Mouse (Mus musculus) embryonic facial prominence, embryonic 13.5 days (tissue): ENCODE results near the gene Klhl29. TPM values are rescaled to one million over a fixed set of nuclear protein-coding genes. Genes with fewer than 3 reads are reported as not detected.
A peak's percentile ranks its signal among the peaks of the same experiment; 100 is the strongest.

Experiments
- ATAC-seq: fragments of 200-750 bp; cut with Nextera tagmentation; 2 replicates; pipeline ENCODE4 v1.8.0; 2017; ENCODE audit warnings: low read depth; ENCODE audit not compliant: insufficient number of reproducible peaks, insufficient read depth, low FRiP score, low TSS enrichment
- H3K27ac ChIP-seq: fragments of 300-500 bp; sonication (generic); 2 replicates; pipeline ENCODE4 v1.5.1; 2015; ENCODE audit warnings: moderate library complexity, mild to moderate bottlenecking, inconsistent platforms
- H3K27me3 ChIP-seq: fragments of 300-500 bp; sonication (generic); 2 replicates; pipeline ENCODE4 v1.6.1; 2015; ENCODE audit warnings: mild to moderate bottlenecking, inconsistent platforms
- H3K36me3 ChIP-seq: fragments of 300-500 bp; sonication (generic); 2 replicates; pipeline ENCODE4 v1.6.1; 2015; ENCODE audit warnings: mild to moderate bottlenecking, inconsistent platforms
- H3K4me1 ChIP-seq: fragments of 300-500 bp; sonication (generic); 2 replicates; pipeline ENCODE4 v1.6.1; 2015; ENCODE audit warnings: inconsistent platforms
- H3K4me2 ChIP-seq: fragments of 300-500 bp; sonication (generic); 2 replicates; pipeline ENCODE4 v1.6.1; 2015; ENCODE audit warnings: moderate library complexity, mild to moderate bottlenecking, inconsistent platforms
- H3K4me3 ChIP-seq: fragments of 300-500 bp; sonication (generic); 2 replicates; pipeline ENCODE4 v1.5.1; 2015; ENCODE audit warnings: mild to moderate bottlenecking, inconsistent platforms
- H3K9ac ChIP-seq: fragments of 300-500 bp; sonication (generic); 2 replicates; pipeline ENCODE4 v1.6.1; 2015; ENCODE audit warnings: mild to moderate bottlenecking, inconsistent platforms
- H3K9me3 ChIP-seq: fragments of 300-500 bp; sonication (generic); 2 replicates; pipeline ENCODE4 v1.6.1; 2016; ENCODE audit warnings: inconsistent platforms
- WGBS: fragments of 180-500 bp; shearing (Covaris S2); methylation state at CpG from one replicate; pipeline ENCODE4 v1.1.7; 2015; ENCODE audit warnings: mixed read lengths; 5-methylcytosine and 5-hydroxymethylcytosine counted together
- polyA plus RNA-seq: library from polyadenylated mRNA; unstranded; fragments of >200 nt; fragmentation: Nextera tagmentation; extraction: Ambion mirVana; gene quantifications from 2 replicates; pipeline ENCODE4 v1.2.1, GENCODE M21; 2015

The Klhl29 gene
- polyA plus RNA-seq, 1 experiment from 2014 or later = 2.0 TPM

DNA sequence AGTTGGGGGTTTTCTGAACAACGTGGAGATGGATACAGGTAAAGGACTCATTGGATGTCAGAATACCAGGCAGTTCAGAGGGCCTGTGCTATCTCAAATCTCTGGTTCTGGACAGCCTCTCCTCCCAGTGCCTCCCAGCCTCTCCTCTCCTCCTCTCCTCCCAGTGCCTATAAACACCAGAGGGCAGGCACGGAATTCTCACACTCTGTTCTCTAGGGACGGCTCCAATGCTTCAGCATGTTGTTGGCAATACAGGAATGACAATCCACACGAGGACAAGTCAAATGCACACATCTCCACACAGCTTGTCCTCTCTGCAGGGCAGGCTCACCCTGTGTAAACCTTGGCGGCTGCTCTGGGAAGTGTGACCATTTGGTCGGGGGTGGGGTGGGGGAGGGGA lies 128.0 kb downstream of the Klhl29 start:
- H3K4me3 ChIP-seq = no peak overlapping the region
- 53% methylated on average over 6 of the region's 6 CpGs for WGBS
- no peak overlapping the region for H3K9ac ChIP-seq
- H3K27me3 ChIP-seq = no peaks in the 10 kb centered on the region
- no peak overlapping the region for H3K27ac ChIP-seq
- H3K36me3 ChIP-seq = no peaks in the 10 kb centered on the region
- no peak for ATAC-seq
- H3K4me1 ChIP-seq = peaks cover 37% of the 10 kb centered on the region
- H3K4me2 ChIP-seq = no peak overlapping the region
- no peaks in the 10 kb centered on the region for H3K9me3 ChIP-seq

DNA sequence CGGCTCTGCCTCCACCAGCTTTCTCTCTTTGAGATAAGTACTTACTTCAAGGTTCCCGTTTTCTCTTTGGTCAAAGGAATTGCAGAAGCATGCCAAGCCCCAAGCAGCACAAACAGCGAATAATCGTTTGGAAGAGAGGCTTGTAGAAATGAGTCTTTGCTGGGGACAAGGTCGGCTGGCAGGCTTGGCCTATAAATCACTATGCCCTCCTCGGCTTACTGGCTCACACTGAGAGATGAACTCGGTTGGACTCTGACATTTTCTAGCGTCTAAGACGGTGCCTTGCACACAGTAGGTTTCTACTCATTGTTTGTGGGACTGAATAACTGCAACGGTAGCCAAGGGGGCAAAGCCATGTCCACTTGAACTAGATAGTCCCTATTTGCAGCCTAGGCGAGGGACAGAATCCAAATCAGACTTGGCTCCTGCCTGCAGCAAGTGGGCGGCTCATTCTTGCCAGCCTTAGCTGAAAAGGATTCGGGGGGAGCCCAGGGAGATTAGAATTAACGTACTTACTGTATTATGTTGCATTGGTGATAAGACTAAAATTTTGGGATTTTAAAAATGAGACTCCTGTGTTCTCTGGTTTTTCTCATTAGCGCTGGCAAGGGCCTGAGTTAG lies 128.7 kb downstream of the Klhl29 start:
- ATAC-seq = no peak
- Histone ChIP-seq H3K4me1 (peaks cover 37% of the 10 kb centered on the region), H3K27me3 (no peaks in the 10 kb centered on the region), H3K9me3 (no peaks in the 10 kb centered on the region), H3K27ac (no peak overlapping the region), H3K4me2 (no peak overlapping the region), H3K9ac (no peak overlapping the region), H3K36me3 (no peaks in the 10 kb centered on the region), H3K4me3 (no peak overlapping the region)
- WGBS = 80% methylated on average over 15 of the region's 15 CpGs

DNA sequence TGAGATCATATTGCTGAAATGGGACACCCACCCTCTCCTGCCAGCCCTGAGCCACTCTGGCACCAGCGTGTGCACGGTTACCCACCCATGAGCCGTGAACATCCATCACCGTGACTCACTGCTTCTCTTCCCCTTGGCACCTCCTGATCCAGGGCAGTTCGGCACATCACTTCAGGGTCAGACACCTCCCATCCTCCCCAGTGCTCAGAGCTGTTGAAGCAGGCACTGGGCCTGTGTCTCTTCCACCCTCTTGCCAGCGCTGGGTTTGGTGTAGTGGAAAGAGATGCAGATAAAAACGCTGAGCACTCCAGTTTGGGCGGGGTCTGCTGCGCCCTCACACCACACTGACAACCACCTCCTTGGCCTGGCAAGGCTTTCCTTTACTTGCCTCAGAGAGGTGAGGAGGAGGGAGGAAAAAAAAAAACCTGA lies 129.3 kb downstream of the Klhl29 start:
- Histone ChIP-seq H3K4me2 (no peak overlapping the region), H3K36me3 (no peaks in the 10 kb centered on the region), H3K9me3 (no peaks in the 10 kb centered on the region), H3K27me3 (no peaks in the 10 kb centered on the region), H3K4me1 (peaks cover 37% of the 10 kb centered on the region), H3K27ac (no peak overlapping the region), H3K9ac (no peak overlapping the region), H3K4me3 (no peak overlapping the region)
- no peak for ATAC-seq
- 76% methylated on average over 9 of the region's 9 CpGs for WGBS

DNA sequence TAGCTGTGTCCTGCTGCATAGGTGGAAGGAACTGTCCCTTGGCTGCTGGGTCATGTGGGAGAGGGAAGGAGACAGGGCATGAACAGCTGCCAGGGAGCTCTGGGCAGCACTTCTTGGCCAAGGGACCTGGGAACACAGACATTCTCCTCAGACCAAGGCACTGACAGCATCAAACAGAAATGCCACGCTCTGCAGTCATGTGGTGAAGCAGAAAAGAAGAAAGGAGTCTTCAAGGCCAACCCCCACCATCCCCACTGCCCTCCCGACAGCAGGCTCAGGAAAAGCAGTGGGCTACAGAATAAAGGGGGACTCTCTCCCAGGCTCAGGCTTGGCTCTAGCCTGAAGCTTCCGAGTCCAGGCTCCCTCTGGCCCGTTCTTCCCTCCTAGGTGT lies 130.3 kb downstream of the Klhl29 start:
- Histone ChIP-seq H3K27me3 (no peaks in the 10 kb centered on the region), H3K9ac (no peak overlapping the region), H3K4me3 (no peak overlapping the region), H3K27ac (no peak overlapping the region), H3K4me1 (peaks cover 43% of the 10 kb centered on the region), H3K4me2 (no peak overlapping the region), H3K36me3 (no peaks in the 10 kb centered on the region), H3K9me3 (no peaks in the 10 kb centered on the region)
- WGBS = 53% methylated on average over 4 of the region's 4 CpGs
- ATAC-seq = no peak

DNA sequence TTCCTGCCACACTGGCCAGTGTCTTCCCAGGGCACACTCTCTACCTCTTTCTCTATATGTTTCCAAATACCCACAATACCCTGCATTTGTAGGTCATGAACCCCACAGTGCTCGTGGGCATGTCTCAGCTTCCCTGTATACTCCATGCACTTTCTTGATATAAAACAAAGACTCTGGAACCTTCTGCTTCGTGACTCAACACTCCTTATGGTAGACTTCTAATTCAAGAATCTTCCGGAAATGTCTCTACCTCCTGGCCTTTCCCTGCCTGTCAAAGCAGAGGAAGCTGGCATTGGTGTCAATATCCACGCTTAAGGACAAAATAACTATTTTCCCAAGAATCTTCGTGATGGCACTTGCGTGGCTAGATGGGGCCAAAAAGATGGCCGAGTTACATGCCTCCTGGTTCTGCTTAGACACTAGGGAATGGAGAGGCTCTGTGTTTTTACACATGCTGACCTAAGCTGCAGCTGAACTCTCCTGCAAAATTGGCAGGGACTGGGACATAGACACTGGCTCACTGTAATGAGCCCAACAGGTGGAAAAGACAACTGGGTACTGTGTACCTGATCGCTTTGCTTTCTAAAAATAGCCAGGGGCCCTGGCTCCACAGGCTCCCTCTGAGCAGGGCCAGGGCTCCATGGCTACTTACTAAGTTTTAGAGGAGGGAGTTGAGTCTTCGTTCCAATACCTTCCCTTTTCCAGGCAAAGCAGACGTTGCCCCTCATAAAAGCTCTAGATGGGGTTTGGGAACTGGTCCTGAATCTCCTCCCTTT lies 130.9 kb downstream of the Klhl29 start:
- no peaks in the 10 kb centered on the region for H3K27me3 ChIP-seq
- H3K4me3 ChIP-seq = no peak overlapping the region
- 88% methylated on average over 10 of the region's 10 CpGs for WGBS
- no peaks in the 10 kb centered on the region for H3K9me3 ChIP-seq
- H3K36me3 ChIP-seq = no peaks in the 10 kb centered on the region
- H3K4me2 ChIP-seq = no peak overlapping the region
- no peak overlapping the region for H3K9ac ChIP-seq
- no peak overlapping the region for H3K27ac ChIP-seq
- peaks cover 43% of the 10 kb centered on the region for H3K4me1 ChIP-seq
- no peak for ATAC-seq

DNA sequence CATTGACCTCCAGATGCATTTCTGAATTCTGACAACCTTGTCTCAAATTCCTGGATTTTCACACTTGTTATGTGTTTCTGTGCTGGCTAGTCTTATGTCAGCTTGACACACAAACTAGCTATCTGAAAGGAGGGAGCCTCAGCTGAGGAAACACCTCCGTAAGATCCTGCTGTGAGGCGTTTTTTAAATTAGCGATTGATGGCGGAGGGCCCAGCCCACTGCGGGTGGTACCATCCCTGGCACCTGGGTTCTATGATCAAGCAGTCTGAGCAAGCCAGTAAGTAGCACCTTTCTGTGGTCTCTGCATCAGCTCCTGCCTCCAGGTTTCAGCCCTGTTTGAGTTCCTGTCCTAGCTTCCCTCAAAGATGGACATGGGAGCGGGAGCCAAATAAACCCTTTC lies 131.6 kb downstream of the Klhl29 start:
- no peaks in the 10 kb centered on the region for H3K9me3 ChIP-seq
- H3K9ac ChIP-seq = no peak overlapping the region
- H3K4me2 ChIP-seq = no peak overlapping the region
- no peaks in the 10 kb centered on the region for H3K27me3 ChIP-seq
- no peaks in the 10 kb centered on the region for H3K36me3 ChIP-seq
- ATAC-seq = no peak
- H3K4me1 ChIP-seq = peaks cover 45% of the 10 kb centered on the region
- no peak overlapping the region for H3K4me3 ChIP-seq
- WGBS = 68% methylated on average over 6 of the region's 6 CpGs
- no peak overlapping the region for H3K27ac ChIP-seq

DNA sequence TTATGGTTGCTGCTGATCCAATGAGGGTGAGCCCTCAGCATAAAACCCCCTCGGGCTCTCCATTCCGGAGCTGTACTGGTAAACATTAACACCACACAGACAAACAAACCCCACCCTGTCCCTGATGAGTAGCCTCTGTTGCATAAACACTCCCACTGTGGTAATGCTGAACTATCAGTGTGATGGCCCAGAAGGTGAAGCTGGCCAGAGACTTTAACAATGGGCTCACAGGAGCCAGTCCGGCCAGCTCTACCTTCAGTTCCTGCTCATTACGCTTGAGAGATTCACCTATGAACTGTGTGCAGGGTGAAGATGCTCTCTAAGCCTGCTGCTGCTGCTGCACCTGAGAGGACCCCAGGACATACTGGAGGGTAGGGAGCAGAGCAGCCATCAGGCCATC lies 132.0 kb downstream of the Klhl29 start:
- 66% methylated on average over 4 of the region's 4 CpGs for WGBS
- no peak overlapping the region for H3K4me2 ChIP-seq
- H3K4me3 ChIP-seq = no peak overlapping the region
- H3K4me1 ChIP-seq = peaks cover 49% of the 10 kb centered on the region
- H3K36me3 ChIP-seq = no peaks in the 10 kb centered on the region
- no peaks in the 10 kb centered on the region for H3K27me3 ChIP-seq
- H3K9me3 ChIP-seq = no peaks in the 10 kb centered on the region
- no peak overlapping the region for H3K9ac ChIP-seq
- no peak overlapping the region for H3K27ac ChIP-seq
- no peak for ATAC-seq

DNA sequence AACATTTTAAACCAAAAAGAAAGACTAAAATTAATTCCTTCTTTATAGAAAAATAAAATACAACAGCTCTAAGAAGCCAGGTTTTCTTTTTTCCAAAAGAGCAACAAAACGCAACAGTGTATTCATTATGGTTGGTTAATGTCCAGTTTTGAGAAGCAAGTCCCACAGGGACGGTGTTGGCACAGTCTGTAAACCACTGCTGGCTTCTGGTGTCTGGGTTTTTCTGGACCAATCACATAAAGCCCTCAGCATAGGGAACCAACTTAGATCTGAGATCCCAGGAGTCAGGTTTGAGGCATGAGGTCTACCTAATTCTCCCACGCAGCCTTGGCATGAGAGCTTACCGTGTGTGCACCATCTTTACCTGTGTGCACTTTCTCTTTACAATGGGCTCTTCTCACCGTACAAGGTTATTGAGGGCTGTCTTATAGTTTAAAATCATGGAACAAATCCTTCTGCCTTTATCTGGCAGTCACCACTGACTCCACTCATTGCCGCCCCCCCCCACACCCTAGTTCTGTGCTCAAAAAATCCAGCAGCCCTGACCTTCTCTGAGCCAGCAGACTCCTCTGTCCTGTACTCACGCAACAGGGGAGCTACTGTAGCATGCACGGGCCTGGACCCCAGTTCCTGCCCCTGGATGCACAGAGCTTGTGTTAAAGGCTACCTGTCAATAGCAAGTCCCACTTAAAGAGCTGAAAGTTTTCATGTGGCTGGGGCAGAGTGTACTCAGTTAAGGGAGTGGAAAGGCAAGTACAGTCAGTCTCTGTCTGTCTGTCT lies 132.7 kb downstream of the Klhl29 start:
- 81% methylated on average over 8 of the region's 8 CpGs for WGBS
- Histone ChIP-seq H3K4me2 (no peak overlapping the region), H3K9ac (no peak overlapping the region), H3K36me3 (no peaks in the 10 kb centered on the region), H3K9me3 (no peaks in the 10 kb centered on the region), H3K4me1 (peaks cover 57% of the 10 kb centered on the region), H3K4me3 (no peak overlapping the region), H3K27ac (no peak overlapping the region), H3K27me3 (no peaks in the 10 kb centered on the region)
- ATAC-seq = no peak

DNA sequence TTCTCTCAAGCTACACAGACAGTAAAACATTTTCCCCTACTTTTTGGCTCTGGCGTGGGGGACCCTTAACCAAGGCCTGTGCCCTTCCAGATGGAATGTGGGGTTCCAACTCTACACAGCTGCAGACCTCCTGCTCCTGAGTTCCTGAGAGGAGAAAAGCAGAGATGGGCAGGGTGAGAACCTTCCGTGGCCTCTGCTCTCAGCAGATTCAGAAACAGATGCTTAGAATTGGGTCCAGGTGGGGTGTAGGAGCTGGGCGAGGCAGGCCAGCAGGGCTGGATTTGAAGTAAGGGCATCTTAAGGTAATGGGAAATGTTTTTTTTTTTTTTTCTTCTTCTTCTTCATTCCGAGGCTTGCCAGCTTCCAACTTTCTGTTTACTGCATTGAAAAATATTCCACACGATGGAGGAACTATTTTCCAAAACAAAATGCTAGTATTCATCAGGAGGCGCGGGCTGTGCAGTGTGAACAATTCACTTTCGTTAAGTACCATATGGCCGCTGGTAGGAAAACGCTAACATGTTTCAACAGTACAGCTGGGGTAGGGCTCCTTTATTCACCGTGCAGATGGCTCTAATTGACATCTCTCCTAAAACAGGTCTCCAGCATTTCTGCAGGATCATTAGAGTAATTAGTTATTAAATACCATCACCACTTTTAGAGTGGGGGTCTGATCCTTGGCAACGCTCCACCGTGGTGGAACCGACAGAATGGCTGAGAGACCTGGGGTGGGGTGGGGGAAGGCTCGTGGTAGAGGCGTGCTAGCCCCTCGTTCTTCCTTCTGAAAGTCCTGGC lies 135.8 kb downstream of the Klhl29 start:
- peak overlapping the region; percentile 2 for H3K4me2 ChIP-seq
- H3K9ac ChIP-seq = no peak overlapping the region
- WGBS = 32% methylated on average over 17 of the region's 17 CpGs

DNA sequence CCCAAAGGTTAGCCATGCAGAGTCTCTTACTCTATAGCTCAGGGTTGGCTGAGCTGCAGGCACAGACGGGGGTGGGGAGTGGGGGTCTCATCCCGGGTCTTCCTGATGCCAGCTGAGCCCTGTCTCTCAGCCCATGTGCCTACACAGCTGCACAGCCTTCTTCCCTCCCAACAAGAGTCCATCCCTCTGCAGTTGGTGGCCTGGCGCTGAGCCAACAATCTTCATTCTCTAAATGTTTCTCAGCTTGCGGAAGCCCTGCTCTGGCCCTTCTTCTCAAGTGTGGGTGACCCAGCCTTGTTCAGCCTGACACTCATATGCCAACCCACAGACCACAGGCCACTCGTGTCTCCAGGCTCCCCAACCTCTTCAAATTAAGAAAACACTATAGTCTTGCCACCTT lies 138.4 kb downstream of the Klhl29 start:
- no peak overlapping the region for H3K4me3 ChIP-seq
- no peaks in the 10 kb centered on the region for H3K9me3 ChIP-seq
- H3K27ac ChIP-seq = no peak overlapping the region
- no peaks in the 10 kb centered on the region for H3K27me3 ChIP-seq
- ATAC-seq = peak; percentile 68; the same call in 1 of the 2 replicates
- no peak overlapping the region for H3K4me2 ChIP-seq
- H3K4me1 ChIP-seq = peaks cover 48% of the 10 kb centered on the region
- no peaks in the 10 kb centered on the region for H3K36me3 ChIP-seq
- no peak overlapping the region for H3K9ac ChIP-seq
- 44% methylated on average over 5 of the region's 5 CpGs for WGBS

More for the DNA sequence above, 135.8 kb downstream of the Klhl29 start:
- no peak for ATAC-seq
- no peaks in the 10 kb centered on the region for H3K9me3 ChIP-seq
- H3K36me3 ChIP-seq = no peaks in the 10 kb centered on the region
- H3K27me3 ChIP-seq = no peaks in the 10 kb centered on the region
- H3K4me1 ChIP-seq = peaks cover 53% of the 10 kb centered on the region
- H3K4me3 ChIP-seq = no peak overlapping the region
- peak overlapping the region; percentile 51 for H3K27ac ChIP-seq

DNA sequence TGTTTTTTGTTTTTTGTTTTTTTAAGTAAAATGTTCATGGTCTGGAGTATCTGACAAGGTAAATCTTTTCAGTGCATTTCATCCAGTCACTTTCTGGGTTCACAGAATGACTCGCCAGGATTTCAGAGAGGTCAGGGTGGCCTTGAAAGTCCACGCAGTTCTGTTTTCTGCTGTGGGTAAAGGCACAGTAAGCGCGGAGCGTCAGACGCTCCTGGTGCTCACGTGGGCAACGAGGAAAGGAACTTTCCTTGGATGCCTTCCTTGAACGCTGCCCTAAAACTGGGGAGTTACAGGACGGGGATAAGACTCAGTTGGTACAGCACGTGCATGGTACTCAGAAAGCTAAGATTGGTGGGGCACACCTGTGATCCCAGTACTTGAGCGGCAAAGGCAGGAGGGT lies 139.9 kb downstream of the Klhl29 start:
- Histone ChIP-seq H3K27me3 (no peaks in the 10 kb centered on the region), H3K9ac (no peak overlapping the region), H3K4me3 (no peak overlapping the region), H3K27ac (no peak overlapping the region), H3K36me3 (no peaks in the 10 kb centered on the region), H3K4me2 (no peak overlapping the region), H3K9me3 (no peaks in the 10 kb centered on the region), H3K4me1 (peaks cover 45% of the 10 kb centered on the region)
- ATAC-seq = no peak
- WGBS = 86% methylated on average over 12 of the region's 12 CpGs
